Mouse (Mus musculus): ENCODE measurements around the gene Ppp6r3. TPM values are rescaled to one million over a fixed set of nuclear protein-coding genes. Genes with fewer than 3 reads are reported as not detected.
A peak's percentile ranks its signal among the peaks of the same experiment; 100 is the strongest.

Gene Ppp6r3
- total RNA-seq, 2 experiments from 2014 or later, result 76.0 to 85.1 TPM

DNA sequence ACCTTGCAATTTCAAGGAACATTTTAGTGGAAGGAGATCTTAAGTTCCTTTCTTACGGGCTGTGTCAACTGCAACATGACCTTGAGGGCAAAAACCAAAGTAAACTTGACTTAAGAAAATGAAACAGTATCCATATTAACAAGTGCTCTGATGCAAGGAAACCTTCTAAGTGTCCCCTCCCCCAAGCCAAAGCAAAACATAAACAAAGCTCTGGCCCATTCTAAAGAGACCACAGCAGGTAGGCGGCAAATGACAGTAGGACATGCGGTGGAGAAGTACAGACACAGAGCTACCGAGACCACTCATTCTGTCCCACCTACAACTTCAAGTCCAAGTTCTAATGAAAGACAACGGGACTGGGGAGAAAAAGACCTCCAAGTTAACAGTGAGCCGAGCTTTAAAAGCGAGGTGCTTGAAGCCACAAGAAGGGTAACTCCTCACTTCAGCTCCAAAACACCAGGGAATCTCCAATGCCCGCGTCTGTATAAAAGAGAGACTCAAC is 905 bp downstream of the Ppp6r3 start:
- Histone ChIP-seq H3K4me3 (peak overlapping the region; percentile 89), H3K27ac (peak overlapping the region; percentile 95)
- TF ChIP-seq CTCF (IDR thresholded peaks at IDR 0.05), result no peak
- intact Hi-C loops (cut with DNase I), result loop anchor here (2.0 to 5.0 kb wide), 2 partner anchors 48 to 187 kb away; partner anchors contain the start of gene Tesmin
- DNase-seq (ENCODE audit: extremely low spot score in 1 of 2, low spot score in 2 of 2), result no peak

DNA sequence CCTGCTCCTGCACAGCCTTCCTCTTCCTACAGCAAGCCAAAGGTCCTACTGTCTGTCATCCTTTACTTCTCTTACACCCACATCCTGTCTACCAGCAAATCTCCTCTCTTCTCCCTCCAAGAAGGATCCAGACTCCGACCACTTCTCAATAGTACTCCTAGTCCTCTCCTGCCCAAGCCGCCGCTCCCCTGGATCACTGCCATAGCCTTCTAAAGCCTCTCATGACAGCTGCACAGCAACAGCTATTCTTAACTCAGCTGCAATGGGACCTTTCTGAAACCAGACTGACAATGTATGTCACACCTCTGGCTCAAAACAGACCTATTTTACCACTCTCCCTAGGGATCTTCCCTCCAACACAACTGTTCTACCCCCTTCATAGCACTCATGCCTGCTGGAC is 11.2 kb downstream of the Ppp6r3 start:
- Histone ChIP-seq H3K27ac (no peak overlapping the region), H3K4me3 (no peak overlapping the region)
- no peak for TF ChIP-seq CTCF (IDR thresholded peaks at IDR 0.05)
- no peak for DNase-seq (ENCODE audit: extremely low spot score in 1 of 2, low spot score in 2 of 2)
- intact Hi-C loops (cut with DNase I), result no loop called here

DNA sequence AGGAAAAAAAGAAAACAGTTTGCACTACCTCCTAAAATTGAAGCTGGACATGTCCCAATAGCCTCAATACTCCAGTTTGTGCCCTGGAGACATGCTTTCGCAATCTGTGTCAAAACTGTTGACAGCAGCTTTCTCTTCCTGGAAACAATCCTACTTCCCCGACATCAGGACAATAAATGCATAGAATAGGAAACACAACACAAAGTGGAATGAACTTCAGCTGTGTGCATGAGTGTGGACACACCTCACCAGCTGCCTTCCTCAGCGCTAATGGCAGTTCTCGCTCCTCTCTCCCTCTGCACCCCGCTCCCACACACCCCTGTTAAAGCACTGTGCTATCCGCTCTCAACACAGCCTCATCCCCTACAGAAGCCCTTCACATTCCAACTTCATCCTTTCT is 12.8 kb downstream of the Ppp6r3 start:
- no peak for TF ChIP-seq CTCF (IDR thresholded peaks at IDR 0.05)
- no peak for DNase-seq (ENCODE audit: extremely low spot score in 1 of 2, low spot score in 2 of 2)
- intact Hi-C loops (cut with DNase I), result no loop called here
- H3K4me3 ChIP-seq, result no peak overlapping the region
- H3K27ac ChIP-seq, result no peak overlapping the region

DNA sequence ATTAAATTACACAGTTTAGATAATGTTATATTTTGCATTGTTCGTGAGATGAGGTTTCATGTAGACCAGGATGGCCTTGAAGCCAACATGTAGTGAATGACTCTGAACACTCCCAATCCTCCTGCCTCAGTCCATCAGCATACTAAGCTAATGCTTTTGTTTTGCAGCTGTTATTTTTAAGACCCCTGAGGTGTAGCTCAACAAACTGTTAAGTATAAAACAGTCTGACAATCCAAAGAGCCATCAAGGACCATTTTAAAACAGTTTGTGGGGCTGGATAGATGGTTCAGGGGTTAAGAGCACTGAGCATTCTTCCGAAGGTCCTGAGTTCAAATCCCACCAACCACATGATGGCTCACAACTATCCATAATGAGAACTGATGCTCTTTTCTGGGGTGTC is 13.3 kb downstream of the Ppp6r3 start:
- no peak overlapping the region for H3K4me3 ChIP-seq
- DNase-seq (ENCODE audit: extremely low spot score in 1 of 2, low spot score in 2 of 2), result no peak
- no peak for TF ChIP-seq CTCF (IDR thresholded peaks at IDR 0.05)
- no peak overlapping the region for H3K27ac ChIP-seq
- intact Hi-C loops (cut with DNase I), result no loop called here

DNA sequence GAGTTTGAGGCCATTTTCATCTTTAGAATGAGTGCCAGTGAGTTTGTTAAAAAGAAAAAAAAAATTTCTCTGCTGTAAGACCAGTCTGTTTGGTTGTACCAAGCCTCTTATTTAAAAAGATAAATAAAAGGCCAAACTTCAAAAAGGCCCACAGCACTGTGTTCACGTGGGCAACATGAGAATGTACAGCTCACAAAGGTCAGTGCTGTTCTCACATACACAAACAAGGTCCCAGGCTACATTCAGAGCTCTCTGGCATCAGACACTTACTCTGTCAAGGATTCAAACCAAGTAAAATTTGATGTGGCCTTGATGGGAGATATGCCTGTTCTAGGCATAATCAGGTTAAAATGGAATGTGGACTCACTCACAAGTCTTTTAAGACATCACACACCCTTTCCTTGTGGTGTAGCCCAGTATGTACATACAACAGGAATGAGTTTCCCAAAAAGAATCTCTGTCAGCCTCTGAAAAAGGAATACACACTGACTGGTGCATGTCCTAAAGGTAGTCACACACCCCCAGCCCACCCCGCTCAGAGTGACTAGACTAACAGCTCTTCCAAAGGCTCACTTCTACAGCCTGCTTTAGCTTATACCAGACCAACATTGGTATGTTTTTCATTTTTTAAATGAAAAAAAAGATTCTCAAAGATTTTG is 19.3 kb downstream of the Ppp6r3 start:
- no peak for DNase-seq (ENCODE audit: extremely low spot score in 1 of 2, low spot score in 2 of 2)
- intact Hi-C loops (cut with DNase I), result no loop called here
- no peak overlapping the region for H3K4me3 ChIP-seq
- no peak for TF ChIP-seq CTCF (IDR thresholded peaks at IDR 0.05)
- H3K27ac ChIP-seq, result no peak overlapping the region

DNA sequence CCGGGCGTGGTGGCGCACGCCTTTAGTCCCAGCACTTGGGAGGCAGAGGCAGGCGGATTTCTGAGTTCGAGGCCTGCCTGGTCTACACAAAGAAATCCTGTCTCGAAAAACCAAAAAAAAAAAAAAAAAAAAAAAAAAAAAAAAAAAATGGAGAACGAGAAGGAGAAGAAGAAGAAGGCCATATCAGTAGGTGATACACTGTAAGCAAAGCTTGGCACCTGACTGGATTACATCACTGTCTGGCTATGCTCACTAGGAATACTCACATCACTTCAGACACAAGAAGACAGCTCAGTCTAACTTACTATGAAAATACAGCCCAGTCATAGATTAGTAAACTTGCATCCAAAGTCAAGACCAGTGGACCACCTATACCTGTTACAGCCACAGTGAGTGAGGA is 20.8 kb downstream of the Ppp6r3 start:
- no peak overlapping the region for H3K27ac ChIP-seq
- TF ChIP-seq CTCF (IDR thresholded peaks at IDR 0.05), result no peak
- intact Hi-C loops (cut with DNase I), result no loop called here
- no peak overlapping the region for H3K4me3 ChIP-seq
- no peak for DNase-seq (ENCODE audit: extremely low spot score in 1 of 2, low spot score in 2 of 2)

DNA sequence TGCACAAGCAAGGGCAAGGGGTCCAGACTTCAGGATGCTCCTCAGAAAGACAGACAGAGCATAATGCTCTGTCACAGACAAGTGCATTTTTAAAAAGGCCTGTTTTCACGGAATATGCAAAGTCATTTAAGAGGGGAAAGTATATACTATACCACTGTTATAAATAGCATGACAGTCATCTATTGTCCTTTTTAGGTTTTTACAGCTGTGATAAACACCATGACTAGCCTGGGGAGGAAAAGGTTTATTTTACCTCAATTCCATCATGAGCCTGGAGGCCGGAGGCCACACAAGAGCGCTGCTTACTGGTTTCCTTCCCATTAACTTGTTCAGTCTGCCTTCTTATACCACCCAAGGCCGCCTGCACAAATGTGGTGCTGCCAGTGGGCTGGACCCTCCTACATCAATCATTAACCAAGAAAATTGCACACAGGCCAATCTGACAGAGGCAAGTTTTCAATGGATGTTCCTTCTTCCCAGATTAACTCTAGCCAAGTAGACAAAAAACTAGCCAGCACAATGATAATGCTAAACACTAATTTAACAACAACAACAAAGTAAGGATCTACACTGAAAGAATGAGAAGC is 23.9 kb downstream of the Ppp6r3 start:
- H3K4me3 ChIP-seq, result no peak overlapping the region
- TF ChIP-seq CTCF (IDR thresholded peaks at IDR 0.05), result no peak
- 0 out of 2 replicates have a peak overlapping the region, but pooled peaks have one; percentile 42 for H3K27ac ChIP-seq
- intact Hi-C loops (cut with DNase I), result no loop called here
- DNase-seq (ENCODE audit: extremely low spot score in 1 of 2, low spot score in 2 of 2), result no peak

DNA sequence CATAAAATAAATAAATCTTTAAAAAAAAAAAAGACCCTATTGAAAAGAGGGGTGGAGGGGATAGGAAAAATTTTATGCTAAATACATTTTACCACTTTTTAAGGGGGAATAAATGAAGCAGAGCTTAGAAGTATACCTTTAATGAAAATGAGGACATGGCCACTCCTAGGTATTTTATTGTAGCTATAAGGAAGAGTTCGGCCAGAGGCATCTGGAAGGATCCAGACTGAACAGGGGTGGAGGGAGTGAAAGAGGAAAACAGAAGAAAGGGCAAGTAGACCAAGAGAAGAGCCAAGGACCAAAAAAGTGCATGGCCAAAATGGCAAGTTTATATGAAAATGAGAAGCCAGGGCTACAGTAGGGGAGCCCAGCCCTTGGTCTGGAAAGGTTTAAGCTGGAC is 25.4 kb downstream of the Ppp6r3 start:
- no peak for TF ChIP-seq CTCF (IDR thresholded peaks at IDR 0.05)
- Histone ChIP-seq H3K4me3 (no peak overlapping the region), H3K27ac (no peak overlapping the region)
- DNase-seq (ENCODE audit: extremely low spot score in 1 of 2, low spot score in 2 of 2), result no peak
- intact Hi-C loops (cut with DNase I), result no loop called here

DNA sequence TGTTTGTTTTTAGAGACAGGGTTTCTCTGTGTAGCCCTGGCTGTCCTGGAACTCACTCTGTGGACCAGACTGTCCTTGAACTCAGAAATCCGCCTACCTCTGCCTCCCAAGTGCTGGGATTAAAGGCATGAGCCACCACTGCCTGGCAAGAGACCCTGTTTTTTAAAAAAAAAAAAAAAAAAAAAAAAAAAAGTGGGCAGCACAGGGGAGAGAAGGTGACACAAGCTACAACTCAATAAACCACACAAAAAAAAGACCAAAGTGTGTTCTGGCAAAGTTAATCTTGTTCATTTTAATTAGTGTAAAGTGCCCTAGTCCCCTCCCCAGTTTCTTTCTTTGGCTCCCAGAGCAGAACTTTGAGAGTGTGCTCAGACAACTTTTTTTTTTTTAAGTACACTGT is 26.3 kb downstream of the Ppp6r3 start:
- intact Hi-C loops (cut with DNase I), result no loop called here
- no peak for DNase-seq (ENCODE audit: extremely low spot score in 1 of 2, low spot score in 2 of 2)
- H3K27ac ChIP-seq, result no peak overlapping the region
- H3K4me3 ChIP-seq, result no peak overlapping the region
- no peak for TF ChIP-seq CTCF (IDR thresholded peaks at IDR 0.05)

DNA sequence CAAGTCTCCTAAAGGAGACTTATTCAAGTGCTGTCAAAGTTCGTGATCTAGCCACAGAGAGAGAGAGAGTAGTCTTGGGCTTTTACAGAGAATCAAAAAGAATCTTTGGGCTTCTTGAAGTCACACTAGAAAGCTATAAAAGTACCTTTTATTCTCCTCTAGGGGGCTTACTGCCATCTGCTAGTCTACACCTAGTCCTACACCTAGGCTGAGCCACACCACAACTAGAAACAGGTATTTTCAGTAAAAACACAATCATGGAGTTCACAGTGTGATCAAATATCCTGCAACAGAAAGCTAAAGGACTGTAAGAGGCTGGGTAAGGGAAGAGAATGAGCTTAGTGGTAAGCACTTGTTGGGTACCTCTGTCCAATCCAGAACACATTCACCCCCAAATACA is 27.2 kb downstream of the Ppp6r3 start:
- intact Hi-C loops (cut with DNase I), result no loop called here
- TF ChIP-seq CTCF (IDR thresholded peaks at IDR 0.05), result no peak; the same call in 1 of the 2 replicates
- DNase-seq (ENCODE audit: extremely low spot score in 1 of 2, low spot score in 2 of 2), result no peak
- no peak overlapping the region for H3K4me3 ChIP-seq
- no peak overlapping the region for H3K27ac ChIP-seq

DNA sequence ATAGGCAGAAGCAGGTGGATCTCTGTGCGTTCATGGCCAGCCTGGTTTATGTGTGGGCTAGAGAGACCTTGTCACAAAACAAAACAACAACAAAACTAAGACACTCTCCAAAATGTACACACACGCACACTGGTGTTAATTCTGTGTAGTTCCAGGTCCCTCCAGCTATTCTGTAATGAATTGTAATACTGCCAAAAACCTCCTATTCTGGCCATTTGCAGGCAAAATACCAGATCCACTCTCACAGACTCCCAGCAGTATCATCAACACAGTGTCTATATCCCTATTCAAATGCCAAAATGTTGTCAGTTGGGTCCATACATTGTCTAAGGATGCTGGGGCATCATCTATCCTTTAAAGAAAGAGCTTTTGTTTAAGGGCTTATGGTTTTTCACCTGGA is 30.6 kb downstream of the Ppp6r3 start:
- H3K27ac ChIP-seq, result no peak overlapping the region
- H3K4me3 ChIP-seq, result no peak overlapping the region
- intact Hi-C loops (cut with DNase I), result no loop called here
- no peak for TF ChIP-seq CTCF (IDR thresholded peaks at IDR 0.05)
- no peak for DNase-seq (ENCODE audit: extremely low spot score in 1 of 2, low spot score in 2 of 2)

DNA sequence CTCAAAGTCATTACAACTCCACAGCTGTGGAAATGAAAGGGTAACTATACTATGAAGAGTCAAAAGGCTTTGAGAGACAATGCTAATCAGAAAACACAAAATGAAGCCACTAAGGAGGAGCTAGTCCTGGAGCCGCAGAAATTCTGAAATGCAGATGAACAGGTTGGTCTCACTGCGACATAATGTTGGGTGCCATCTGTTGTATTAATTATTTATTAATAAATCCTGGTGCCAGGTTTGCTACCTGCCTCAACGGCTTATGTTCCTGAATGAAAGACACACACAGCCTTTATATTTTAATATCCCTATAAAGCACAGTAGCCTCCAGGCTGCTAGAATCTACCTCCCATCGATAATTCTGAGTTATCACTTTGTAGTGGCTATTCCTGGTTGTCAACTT is 33.0 kb downstream of the Ppp6r3 start:
- no peak for DNase-seq (ENCODE audit: extremely low spot score in 1 of 2, low spot score in 2 of 2)
- Histone ChIP-seq H3K27ac (no peak overlapping the region), H3K4me3 (no peak overlapping the region)
- TF ChIP-seq CTCF (IDR thresholded peaks at IDR 0.05), result no peak
- intact Hi-C loops (cut with DNase I), result no loop called here

DNA sequence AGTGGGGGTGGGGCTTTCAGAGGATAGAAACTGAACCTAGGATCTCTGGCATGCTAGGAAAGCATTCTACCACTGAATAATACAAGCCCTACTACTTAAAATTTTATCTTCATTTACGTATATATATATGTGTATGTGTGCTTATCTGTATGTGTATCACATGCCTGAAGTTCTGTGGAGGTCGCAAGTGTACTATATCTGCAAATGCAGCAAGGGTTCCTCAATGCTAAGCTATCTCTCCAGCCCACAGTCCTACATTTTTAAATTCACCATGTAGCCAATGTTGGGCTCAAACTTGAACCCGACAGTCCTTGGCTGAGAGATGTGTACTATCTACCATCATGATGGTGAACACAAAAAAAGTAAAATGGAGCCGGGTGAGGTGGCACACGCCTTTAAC is 34.6 kb downstream of the Ppp6r3 start:
- intact Hi-C loops (cut with DNase I), result no loop called here
- TF ChIP-seq CTCF (IDR thresholded peaks at IDR 0.05), result no peak
- DNase-seq (ENCODE audit: extremely low spot score in 1 of 2, low spot score in 2 of 2), result no peak
- Histone ChIP-seq H3K4me3 (no peak overlapping the region), H3K27ac (no peak overlapping the region)

Measured in left cerebral cortex, adult 2 months (tissue).